In the genomic region with DNA sequence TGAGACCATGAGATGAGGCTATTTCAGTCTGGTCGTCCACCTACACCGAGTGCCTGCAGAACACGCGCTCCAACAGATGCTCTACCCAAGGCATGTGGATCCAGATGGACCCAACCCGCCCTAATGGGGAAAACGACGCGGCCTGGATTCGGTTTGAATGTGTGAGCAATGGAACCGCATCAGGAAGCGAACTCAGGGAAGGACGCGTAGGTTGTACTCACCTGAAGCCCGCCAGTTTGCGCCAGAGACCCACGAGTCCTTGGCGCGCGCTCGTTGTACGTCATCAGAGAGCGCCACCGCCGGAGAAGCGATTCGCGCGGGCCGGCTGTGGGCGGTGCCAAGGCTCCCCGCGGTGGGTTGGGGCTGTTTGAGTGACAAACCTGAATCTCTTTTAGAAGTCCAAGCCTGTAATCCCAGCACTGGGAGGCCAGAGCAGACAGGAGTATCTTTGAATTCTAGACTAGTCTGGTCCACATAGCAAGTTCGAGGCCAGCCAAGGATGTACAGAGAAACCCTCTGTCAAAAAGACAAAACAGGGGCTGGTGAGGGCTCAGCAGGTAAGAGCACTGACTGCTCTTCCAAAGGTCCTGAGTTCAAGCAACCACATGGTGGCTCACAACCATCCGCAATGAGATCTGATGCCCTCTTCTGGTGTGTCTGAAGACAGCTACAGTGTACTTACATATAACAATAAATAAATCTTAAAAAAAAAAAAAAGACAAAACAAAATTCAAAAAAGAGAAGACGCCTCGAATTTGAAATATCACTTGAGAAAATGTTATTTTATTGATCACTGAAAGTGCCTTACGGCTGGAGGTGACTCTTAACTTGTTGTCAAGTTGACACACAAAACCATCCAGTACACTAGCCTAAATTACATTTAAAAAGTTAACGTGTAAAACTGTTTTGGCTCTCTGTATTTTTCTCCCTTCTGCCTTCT, we compare ENCODE assay signal across 7 mouse cellular contexts. TPM values are rescaled to one million over a fixed set of nuclear protein-coding genes. Genes with fewer than 3 reads are reported as not detected.
DNase-seq lines count a peak whose midpoint lies in the region; ATAC-seq and TF ChIP-seq lines count a peak whose summit lies in the region.

A gene (minus strand): TSS at position 279 of the 940 bp plus-strand sequence.

- no peaks in the 10 kb centered on the region for H3K9me3 ChIP-seq in intestine, postnatal 0 days (ENCODE audit: control insufficient read depth)
- H3K9me3 ChIP-seq in midbrain, embryonic 12.5 days = no peaks in the 10 kb centered on the region

- 9% methylated on average over 38 of the region's 38 CpGs for WGBS in intestine, postnatal 0 days
- 10% methylated on average over 38 of the region's 38 CpGs for WGBS in midbrain, embryonic 12.5 days
- WGBS in small intestine, adult 2 months = 9% methylated on average over 38 of the region's 38 CpGs

- no peaks in the 10 kb centered on the region for H3K27me3 ChIP-seq in intestine, postnatal 0 days (replicated peaks; ENCODE audit: control insufficient read depth, insufficient read depth, low read length)
- no peaks in the 10 kb centered on the region for H3K27me3 ChIP-seq in midbrain, embryonic 12.5 days
- no peaks in the 10 kb centered on the region for H3K27me3 ChIP-seq in small intestine, adult 2 months (ENCODE audit: control insufficient read depth, insufficient read depth, low read length)

- 0 out of 2 replicates have a peak within 1 kb of the TSS, but pooled peaks have one; percentile 28 for H3K27ac ChIP-seq in intestine, postnatal 0 days (ENCODE audit: low read depth, low read length)
- H3K27ac ChIP-seq in midbrain, embryonic 12.5 days (replicated peaks) = peak within 1 kb of the TSS; percentile 50; the same call in 1 of the 2 replicates
- peak within 1 kb of the TSS; percentile 13; the same call in 1 of the 2 replicates for H3K27ac ChIP-seq in small intestine, adult 2 months (ENCODE audit: insufficient read depth, low read depth, low read length)

- peak within 1 kb of the TSS; percentile 62 for H3K9ac ChIP-seq in intestine, postnatal 0 days (ENCODE audit: low read depth, low read length)
- peak within 1 kb of the TSS; percentile 63 for H3K9ac ChIP-seq in midbrain, embryonic 12.5 days (replicated peaks)

- H3K36me3 ChIP-seq in intestine, postnatal 0 days (ENCODE audit: control insufficient read depth, insufficient read depth) = no peaks in the 10 kb centered on the region
- peaks cover 10% of the 10 kb centered on the region; the same call in 1 of the 2 replicates for H3K36me3 ChIP-seq in midbrain, embryonic 12.5 days
- H3K36me3 ChIP-seq in small intestine, adult 2 months (ENCODE audit: control insufficient read depth, insufficient read depth, low read length) = no peaks in the 10 kb centered on the region

- TF ChIP-seq POLR2A in small intestine, adult 2 months (IDR thresholded peaks at IDR 0.05; ENCODE audit: low read depth, low read length) = peak; percentile 38; the same call in 1 of the 2 replicates

- ATAC-seq in intestine, postnatal 0 days = peak; percentile 80
- ATAC-seq in midbrain, embryonic 12.5 days (ENCODE audit: low FRiP score, low read depth) = peak; percentile 70; the same call in 1 of the 2 replicates

- peak within 1 kb of the TSS; percentile 81 for H3K4me3 ChIP-seq in intestine, postnatal 0 days (ENCODE audit: low read depth, low read length)
- H3K4me3 ChIP-seq in midbrain, embryonic 12.5 days = peak within 1 kb of the TSS; percentile 68
- peak within 1 kb of the TSS; percentile 99 for H3K4me3 ChIP-seq in small intestine, adult 2 months (ENCODE audit: low read depth, low read length)

- H3K4me1 ChIP-seq in intestine, postnatal 0 days (replicated peaks; ENCODE audit: control insufficient read depth, insufficient read depth, low read length) = peaks cover 2% of the 10 kb centered on the region; the same call in 1 of the 2 replicates
- peaks cover 22% of the 10 kb centered on the region for H3K4me1 ChIP-seq in midbrain, embryonic 12.5 days
- H3K4me1 ChIP-seq in small intestine, adult 2 months (ENCODE audit: control insufficient read depth, insufficient read depth, insufficient read length, low read length) = peaks cover 2% of the 10 kb centered on the region; the same call in 1 of the 2 replicates

- peak within 1 kb of the TSS; percentile 79 for H3K4me2 ChIP-seq in intestine, postnatal 0 days (replicated peaks; ENCODE audit: low read depth)
- peak within 1 kb of the TSS; percentile 64 for H3K4me2 ChIP-seq in midbrain, embryonic 12.5 days (replicated peaks)

- intact Hi-C loops in left cerebral cortex, postnatal 4 days (cut with DNase I) = no loop called here

- peak; percentile 84 for DNase-seq in adrenal gland, adult 8-10 months
- peak; percentile 97 for DNase-seq in embryo, embryonic 9.5 days (ENCODE audit: extremely low spot score)
- peak; percentile 42 for DNase-seq in gonadal fat pad, adult 2 months (ENCODE audit: low read depth)
- DNase-seq in left cerebral cortex, postnatal 4 days = peak; percentile 98

- peak; percentile 18; the same call in 1 of the 2 replicates for TF ChIP-seq CTCF in intestine, postnatal 0 days (IDR thresholded peaks at IDR 0.05; ENCODE audit: low read depth)
- no peak for TF ChIP-seq CTCF in small intestine, adult 2 months (IDR thresholded peaks at IDR 0.05; ENCODE audit: extremely low read depth, insufficient read length, insufficient replicate concordance, low read depth, low read length)

RNA-seq across cellular contexts. Expression of the gene that starts here (rescaled TPM):
- total RNA-seq in adrenal gland, adult 8-10 months (2022) = 10 to 100 TPM; 33.9 to 48.4 (median 40.5) TPM
- 16.2 and 17.7 TPM in 2 replicates for polyA plus RNA-seq in gonadal fat pad, adult 2 months (2012; rRNA removed)
- polyA plus RNA-seq in intestine, postnatal 0 days (2015; fragmentation: Nextera tagmentation; extraction: Ambion mirVana) = 6.4 and 7.2 TPM in 2 replicates
- 10 to 100 TPM; 35.3 to 36.6 TPM for total RNA-seq in left cerebral cortex, postnatal 4 days (2021)
- polyA plus RNA-seq in midbrain, embryonic 12.5 days (2016; fragmentation: Nextera tagmentation; extraction: Ambion mirVana) = 34.7 and 38.7 TPM in 2 replicates
- polyA plus RNA-seq in small intestine, adult 2 months (2012; rRNA removed) = 4.7 and 6.0 TPM in 2 replicates

Comparison
In these comparisons a context has a peak if more than half of its experiments do, and no peak if none do; other contexts are left out.
1. Peak in every context shown above with its lines: DNase-seq, ATAC-seq, H3K4me3 ChIP-seq and H3K27ac ChIP-seq.
2. DNase-seq: peak in every context shown above with its lines; median percentile 98 in left cerebral cortex, postnatal 4 days; 97 in embryo, embryonic 9.5 days; 84 in adrenal gland, adult 8-10 months; 42 in gonadal fat pad, adult 2 months.